Mouse (Mus musculus) stomach, postnatal 0 days (tissue): Measurements from ENCODE around the gene Lmod3. TPM values are rescaled to one million over a fixed set of nuclear protein-coding genes. Genes with fewer than 3 reads are reported as not detected.

ENCODE experiments used
- ATAC-seq: fragments of 200-750 bp; cut with Nextera tagmentation; 2 replicates; pipeline ENCODE4 v1.8.0; 2017; ENCODE audit not compliant: low FRiP score, low TSS enrichment
- DNase-seq: peaks from one replicate; pipeline ENCODE4 v3.0.0-alpha.2; 2016; ENCODE audit warnings: low spot score
- H3K27ac ChIP-seq: fragments of 300-500 bp; sonication (generic); replicated peaks from 2 replicates; pipeline ENCODE4 v1.5.1; 2014; ENCODE audit warnings: mild to moderate bottlenecking, control low read depth
- H3K27me3 ChIP-seq: fragments of 300-500 bp; sonication (generic); 2 replicates; pipeline ENCODE4 v1.6.1; 2014; ENCODE audit warnings: low read length; ENCODE audit not compliant: control insufficient read depth, insufficient read depth
- H3K36me3 ChIP-seq: fragments of 300-500 bp; sonication (generic); 2 replicates; pipeline ENCODE4 v1.6.1; 2014; ENCODE audit warnings: low read length, mixed read lengths; ENCODE audit not compliant: control insufficient read depth, insufficient read depth
- H3K4me1 ChIP-seq: fragments of 300-500 bp; sonication (generic); replicated peaks from 2 replicates; pipeline ENCODE4 v1.6.1; 2014; ENCODE audit warnings: antibody characterized with exemption; ENCODE audit not compliant: control insufficient read depth, insufficient read depth
- H3K4me2 ChIP-seq: fragments of 300-500 bp; sonication (generic); replicated peaks from 2 replicates; pipeline ENCODE4 v1.6.1; 2014; ENCODE audit warnings: low read depth, mild to moderate bottlenecking, control low read depth, moderate library complexity
- H3K4me3 ChIP-seq: fragments of 300-500 bp; sonication (generic); 2 replicates; pipeline ENCODE4 v1.5.1; 2014; ENCODE audit warnings: low read depth, low read length, control low read depth
- H3K9ac ChIP-seq: fragments of 300-500 bp; sonication (generic); 2 replicates; pipeline ENCODE4 v1.6.1; 2014; ENCODE audit warnings: mild to moderate bottlenecking, low read length, control low read depth, mixed read lengths
- H3K9me3 ChIP-seq: fragments of 300-500 bp; sonication (generic); 2 replicates; pipeline ENCODE4 v1.6.1; 2016; ENCODE audit warnings: low read length; ENCODE audit not compliant: control insufficient read depth
- CTCF ChIP-seq: IDR thresholded peaks from 2 replicates; pipeline ENCODE4 v1.5.1; 2016; ENCODE audit warnings: antibody characterized with exemption, low read depth, mild to moderate bottlenecking, moderate library complexity
- EP300 ChIP-seq: optimal IDR thresholded peaks from 2 replicates; pipeline ENCODE3; 2016; ENCODE audit warnings: antibody characterized with exemption
- WGBS: fragments of 180-500 bp; shearing (Covaris S2); extraction: QIAGEN DNeasy Blood & Tissue Kit; methylation state at CpG from one replicate; pipeline ENCODE4 v1.1.7; 2014; 5-methylcytosine and 5-hydroxymethylcytosine counted together
- polyA plus RNA-seq: library from polyadenylated mRNA; unstranded; fragments of >200 nt; fragmentation: Nextera tagmentation; extraction: Ambion mirVana; gene quantifications from 2 replicates; pipeline ENCODE4 v1.2.1, GENCODE M21; 2015

Lmod3 gene
- polyA plus RNA-seq, 1 experiment from 2014 or later = 0.27 TPM

DNA sequence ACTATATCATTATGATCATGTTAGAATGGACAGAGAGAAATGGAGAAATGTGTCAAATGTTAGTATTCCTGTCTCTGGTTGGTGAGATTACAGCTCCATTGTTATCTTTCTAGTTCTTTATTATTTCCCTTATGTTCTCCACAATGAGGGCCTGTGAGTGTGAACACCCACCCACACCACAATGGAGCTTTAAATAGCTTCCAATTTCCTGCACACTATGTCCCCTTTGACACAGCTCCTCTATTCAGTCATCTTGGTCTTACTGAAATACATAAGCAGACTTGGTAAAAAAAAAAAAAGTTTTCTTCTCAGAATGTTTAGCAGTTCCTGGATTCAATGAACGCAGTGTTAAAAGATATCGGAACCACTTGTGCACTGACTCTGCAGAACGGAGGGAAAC, 38.1 kb upstream of the Lmod3 start:
- TF ChIP-seq EP300 (no peak), CTCF (no peak)
- no peak overlapping the region for H3K4me3 ChIP-seq
- WGBS = 26% methylated on average over 3 of the region's 3 CpGs
- H3K27ac ChIP-seq = peak overlapping the region; percentile 82; the same call in 1 of the 2 replicates
- no peak for DNase-seq
- ATAC-seq = no peak
- no peak overlapping the region for H3K9ac ChIP-seq
- no peaks in the 10 kb centered on the region for H3K27me3 ChIP-seq
- H3K36me3 ChIP-seq = peaks cover 5% of the 10 kb centered on the region
- H3K9me3 ChIP-seq = no peaks in the 10 kb centered on the region
- peaks cover 14% of the 10 kb centered on the region; the same call in 1 of the 2 replicates for H3K4me1 ChIP-seq
- H3K4me2 ChIP-seq = peak overlapping the region; percentile 20; the same call in 1 of the 2 replicates

DNA sequence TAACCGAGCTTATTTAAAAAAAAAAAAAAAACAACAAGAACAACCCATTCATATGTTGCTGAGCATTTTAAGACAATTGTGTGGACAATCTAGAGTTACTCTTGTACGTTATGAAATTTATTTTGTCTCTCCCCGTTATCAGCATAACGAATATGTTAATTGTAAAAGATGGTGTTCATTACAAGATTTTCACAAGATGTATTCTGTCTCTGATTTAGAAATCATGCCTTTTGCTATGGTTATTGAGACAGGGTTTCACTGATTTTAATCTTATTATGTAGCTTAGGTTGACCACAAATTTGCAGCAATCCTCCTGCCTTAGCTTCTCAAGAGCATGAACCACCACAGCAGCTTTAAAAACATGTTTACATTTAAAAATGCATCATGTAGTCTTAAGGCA, 37.3 kb upstream of the Lmod3 start:
- no peak overlapping the region for H3K4me2 ChIP-seq
- peaks cover 14% of the 10 kb centered on the region; the same call in 1 of the 2 replicates for H3K4me1 ChIP-seq
- H3K27ac ChIP-seq = no peak overlapping the region
- ATAC-seq = no peak
- no peak overlapping the region for H3K9ac ChIP-seq
- no peak overlapping the region for H3K4me3 ChIP-seq
- WGBS = 88% methylated on average over 4 of the region's 4 CpGs
- no peak for DNase-seq
- no peaks in the 10 kb centered on the region for H3K27me3 ChIP-seq
- H3K36me3 ChIP-seq = peaks cover 2% of the 10 kb centered on the region
- TF ChIP-seq CTCF (no peak), EP300 (no peak)
- no peaks in the 10 kb centered on the region for H3K9me3 ChIP-seq

DNA sequence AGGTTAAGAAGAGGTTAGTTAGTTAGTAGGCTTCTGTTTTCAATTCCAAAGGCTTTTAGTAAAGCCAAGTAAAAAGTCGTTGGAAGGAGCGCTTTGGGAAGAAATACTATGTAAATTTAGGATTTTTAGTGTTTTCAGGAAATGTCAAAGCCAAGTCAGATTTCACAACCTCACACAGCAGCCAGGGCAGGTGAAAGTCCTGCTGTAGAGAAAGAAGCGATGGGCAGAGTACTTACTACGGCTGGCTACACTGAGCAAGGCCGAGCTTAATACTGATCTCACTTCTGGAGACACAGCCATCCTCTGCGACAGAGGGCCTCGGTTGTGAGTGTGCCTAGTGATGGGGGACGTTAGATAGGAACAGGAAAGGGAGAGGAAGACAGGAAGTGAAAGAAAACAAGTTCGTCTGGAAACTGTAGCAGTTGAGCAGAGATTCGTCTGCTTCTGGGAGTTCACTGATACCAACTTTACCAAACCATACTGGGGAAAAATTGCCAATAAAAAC, 36.8 kb upstream of the Lmod3 start:
- 56% methylated on average over 10 of the region's 10 CpGs for WGBS
- no peak for DNase-seq

DNA sequence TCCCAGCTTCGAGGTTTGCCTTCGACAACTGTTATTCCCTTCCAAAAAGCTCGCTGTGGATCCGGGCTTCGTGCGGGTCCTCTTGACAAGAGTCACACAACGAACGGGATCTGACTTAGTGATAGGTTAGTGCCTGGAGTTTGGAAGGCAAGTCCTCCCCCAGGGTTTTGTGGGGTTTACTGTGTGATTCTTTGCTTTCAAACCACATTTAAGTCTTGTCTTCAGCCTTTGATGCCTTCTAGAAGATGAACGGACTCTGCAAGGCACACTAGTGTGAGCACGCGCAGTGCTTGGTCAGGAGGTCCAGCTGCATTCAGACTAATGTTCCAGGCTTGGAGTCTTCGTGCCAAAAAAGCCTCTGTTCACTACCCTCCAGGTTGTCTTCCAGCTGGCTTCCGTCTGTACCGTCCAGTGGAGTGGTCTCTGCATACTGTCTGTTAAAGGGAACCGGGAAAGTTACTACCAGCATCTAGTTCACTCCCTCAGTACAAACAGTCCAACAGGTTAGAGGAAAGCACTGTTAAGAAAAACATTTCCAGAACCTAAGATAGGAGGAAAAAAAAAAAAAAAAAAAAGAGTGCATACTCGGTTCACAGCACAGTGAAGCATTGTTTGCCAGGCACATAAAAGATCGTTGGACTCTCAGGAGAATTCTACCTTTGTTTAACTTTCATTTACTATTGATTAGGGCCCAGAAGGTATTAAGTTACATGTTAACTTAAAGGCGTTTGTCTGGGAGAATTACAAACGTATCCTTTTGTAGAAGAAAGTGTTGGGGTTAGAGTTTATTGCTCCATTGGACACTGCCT, 35.7 kb upstream of the Lmod3 start:
- no peak overlapping the region for H3K9ac ChIP-seq
- no peak overlapping the region for H3K4me3 ChIP-seq
- peak; percentile 86 for ATAC-seq
- H3K4me2 ChIP-seq = no peak overlapping the region
- no peaks in the 10 kb centered on the region for H3K9me3 ChIP-seq
- TF ChIP-seq CTCF (no peak), EP300 (no peak)
- WGBS = 50% methylated on average over 19 of the region's 19 CpGs
- H3K27ac ChIP-seq = peak overlapping the region; percentile 74
- DNase-seq = peak; percentile 46
- H3K4me1 ChIP-seq = peaks cover 13% of the 10 kb centered on the region; the same call in 1 of the 2 replicates
- peaks cover 2% of the 10 kb centered on the region for H3K36me3 ChIP-seq
- no peaks in the 10 kb centered on the region for H3K27me3 ChIP-seq

More for the DNA sequence above, 36.8 kb upstream of the Lmod3 start:
- H3K27ac ChIP-seq = peak overlapping the region; percentile 49; the same call in 1 of the 2 replicates
- H3K4me3 ChIP-seq = no peak overlapping the region
- peaks cover 2% of the 10 kb centered on the region for H3K36me3 ChIP-seq
- no peaks in the 10 kb centered on the region for H3K27me3 ChIP-seq
- H3K4me2 ChIP-seq = no peak overlapping the region
- ATAC-seq = no peak
- H3K9me3 ChIP-seq = no peaks in the 10 kb centered on the region
- peaks cover 14% of the 10 kb centered on the region; the same call in 1 of the 2 replicates for H3K4me1 ChIP-seq
- TF ChIP-seq EP300 (no peak), CTCF (no peak)
- H3K9ac ChIP-seq = no peak overlapping the region

DNA sequence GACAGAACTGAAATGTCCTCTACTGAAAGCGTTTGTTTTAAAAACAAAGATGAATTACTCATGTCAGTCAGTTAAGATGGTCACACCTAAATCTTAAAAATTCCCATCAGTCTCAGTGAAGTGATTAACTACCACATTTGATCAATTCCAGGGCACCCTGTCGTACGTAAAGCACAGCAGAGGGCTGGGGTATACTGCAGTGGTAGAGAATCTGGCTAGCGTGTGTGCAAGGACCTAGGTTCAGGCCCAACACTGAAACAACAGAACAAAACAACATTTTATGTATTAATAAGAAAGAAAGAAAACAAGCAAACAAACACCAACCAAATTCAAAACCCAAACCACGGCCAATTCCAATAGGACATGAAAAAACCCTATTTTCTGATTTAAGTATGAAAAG, 33.8 kb upstream of the Lmod3 start:
- DNase-seq (no peak), ATAC-seq (no peak)
- Histone ChIP-seq H3K27ac (no peak overlapping the region), H3K4me3 (no peak overlapping the region), H3K4me2 (no peak overlapping the region), H3K9me3 (no peaks in the 10 kb centered on the region), H3K9ac (no peak overlapping the region), H3K27me3 (no peaks in the 10 kb centered on the region), H3K36me3 (peaks cover 2% of the 10 kb centered on the region), H3K4me1 (0 out of 2 replicates have a peak, but pooled peaks cover 2% of the 10 kb centered on the region)
- no peak for TF ChIP-seq EP300
- no peak for TF ChIP-seq CTCF
- 93% methylated on average over 5 of the region's 5 CpGs for WGBS

DNA sequence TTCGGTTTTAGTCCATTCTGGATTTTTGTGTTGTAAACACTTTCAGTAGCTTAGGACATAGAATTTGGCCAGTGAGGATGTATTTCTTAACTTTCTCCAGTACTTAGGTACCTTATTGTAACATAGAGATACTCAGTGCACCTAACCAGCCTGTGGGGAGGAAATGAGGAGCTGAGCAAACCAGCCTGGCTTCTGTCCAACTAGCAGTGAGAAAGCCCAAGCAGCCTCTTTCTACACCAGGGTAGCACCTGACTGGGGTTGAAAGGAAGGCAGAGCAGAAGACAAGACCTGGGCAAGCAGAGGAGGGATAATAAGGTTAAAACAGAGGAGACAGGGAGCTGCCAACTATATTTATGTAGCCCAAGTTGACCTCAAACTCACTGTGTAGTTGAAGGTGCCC, 31.1 kb upstream of the Lmod3 start:
- Histone ChIP-seq H3K27me3 (no peaks in the 10 kb centered on the region), H3K4me1 (no peaks in the 10 kb centered on the region), H3K4me3 (no peak overlapping the region), H3K4me2 (no peak overlapping the region), H3K27ac (no peak overlapping the region), H3K9ac (no peak overlapping the region), H3K9me3 (no peaks in the 10 kb centered on the region), H3K36me3 (peaks cover 2% of the 10 kb centered on the region; the same call in 1 of the 2 replicates)
- ATAC-seq (no peak), DNase-seq (no peak)
- 93% methylated on average over 1 of the region's 1 CpGs for WGBS
- no peak for TF ChIP-seq CTCF
- no peak for TF ChIP-seq EP300
